Mouse (Mus musculus) small intestine, adult 2 months (tissue): ENCODE results near the gene Atf6. TPM values are rescaled to one million over a fixed set of nuclear protein-coding genes. Genes with fewer than 3 reads are reported as not detected.

Experiments used
- H3K27ac ChIP-seq: fragments of 200-500 bp; 2 replicates; pipeline ENCODE4 v1.5.1; 2012; ENCODE audit warnings: low read depth, low read length, control low read depth, inconsistent platforms; ENCODE audit not compliant: insufficient read depth
- H3K27me3 ChIP-seq: fragments of 200-500 bp; 2 replicates; pipeline ENCODE4 v1.6.1; 2012; ENCODE audit warnings: mild to moderate bottlenecking, moderate library complexity, low read length, inconsistent platforms; ENCODE audit not compliant: control insufficient read depth, insufficient read depth
- H3K36me3 ChIP-seq: fragments of 200-500 bp; 2 replicates; pipeline ENCODE4 v1.6.1; 2012; ENCODE audit warnings: mild to moderate bottlenecking, low read length, control low read depth, inconsistent platforms; ENCODE audit not compliant: control insufficient read depth, insufficient read depth
- H3K4me1 ChIP-seq: fragments of 200-500 bp; 2 replicates; pipeline ENCODE4 v1.6.1; 2012; ENCODE audit warnings: low read length, inconsistent platforms, mixed read lengths; ENCODE audit not compliant: control insufficient read depth, insufficient read depth, insufficient read length
- H3K4me3 ChIP-seq: fragments of 200-500 bp; 2 replicates; pipeline ENCODE4 v1.5.1; 2012; ENCODE audit warnings: low read depth, mild to moderate bottlenecking, control low read depth, inconsistent platforms, low read length, moderate library complexity
- CTCF ChIP-seq: fragments of 200-500 bp; IDR thresholded peaks from 2 replicates; pipeline ENCODE4 v1.5.1; 2012; ENCODE audit warnings: low read depth, mild to moderate bottlenecking, control low read depth, inconsistent platforms, low read length, moderate library complexity, mixed read lengths; ENCODE audit not compliant: insufficient replicate concordance, insufficient read length; ENCODE audit errors: extremely low read depth
- POLR2A ChIP-seq: fragments of 200-500 bp; IDR thresholded peaks from 2 replicates; pipeline ENCODE4 v1.6.1; 2012; ENCODE audit warnings: low read depth, mild to moderate bottlenecking, control low read depth, inconsistent platforms, low read length, moderate library complexity
- WGBS: fragments of 180-500 bp; shearing (Covaris S2); methylation state at CpG from one replicate; pipeline ENCODE4 v1.1.7; 2018; 5-methylcytosine and 5-hydroxymethylcytosine counted together
- polyA plus RNA-seq: library from polyadenylated mRNA; depleted of rRNA; stranded (reverse); fragments of >200 nt; gene quantifications from 2 replicates; pipeline ENCODE4 v1.2.3, GENCODE M21; 2012

Atf6 gene
- polyA plus RNA-seq, 1 experiment = 8.4 TPM

- no peak overlapping the region for H3K4me3 ChIP-seq
- WGBS = 76% methylated on average over 4 of the region's 4 CpGs
- no peak for TF ChIP-seq POLR2A
- no peak for TF ChIP-seq CTCF
Measured at GRCm38 (mm10) chr1:170704911-170705594, 162.5 kb downstream of the Atf6 start.

DNA sequence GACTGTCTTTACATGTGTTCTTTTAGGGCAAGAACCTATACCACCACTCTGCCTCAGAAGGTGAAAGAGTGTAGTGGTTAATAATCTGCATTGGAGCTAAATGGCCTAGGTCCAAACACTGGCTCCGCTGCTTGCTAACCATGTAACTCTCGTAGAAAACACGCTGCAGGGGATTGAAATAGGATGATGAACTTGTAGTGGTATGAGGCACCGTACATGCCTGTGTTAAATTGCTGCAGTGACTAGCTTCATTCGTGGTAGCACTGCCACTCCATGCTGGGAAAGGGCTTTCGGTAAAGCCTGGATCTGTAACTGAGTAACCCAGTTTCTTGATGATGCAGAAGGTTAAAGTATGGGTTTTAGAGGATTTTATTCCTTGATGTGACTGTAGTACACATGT, 163.5 kb downstream of the Atf6 start:
- no peaks in the 10 kb centered on the region for H3K4me1 ChIP-seq
- H3K36me3 ChIP-seq = peaks cover 11% of the 10 kb centered on the region
- no peak for TF ChIP-seq POLR2A
- no peak for TF ChIP-seq CTCF
- no peaks in the 10 kb centered on the region for H3K27me3 ChIP-seq
- no peak overlapping the region for H3K27ac ChIP-seq
- no peak overlapping the region for H3K4me3 ChIP-seq
- 93% methylated on average over 6 of the region's 6 CpGs for WGBS

More at GRCm38 (mm10) chr1:170704911-170705594, 162.5 kb downstream of the Atf6 start:
- H3K4me1 ChIP-seq = no peaks in the 10 kb centered on the region
- H3K27ac ChIP-seq = no peak overlapping the region
- H3K27me3 ChIP-seq = no peaks in the 10 kb centered on the region
- H3K36me3 ChIP-seq = peaks cover 14% of the 10 kb centered on the region

GRCm38 (mm10) chr1:170702958-170703357, 164.6 kb downstream of the Atf6 start:
- Histone ChIP-seq H3K27me3 (no peaks in the 10 kb centered on the region), H3K4me3 (no peak overlapping the region), H3K36me3 (peaks cover 5% of the 10 kb centered on the region), H3K27ac (no peak overlapping the region), H3K4me1 (no peaks in the 10 kb centered on the region)
- TF ChIP-seq CTCF (no peak), POLR2A (no peak)
- WGBS = 77% methylated on average over 6 of the region's 6 CpGs

GRCm38 (mm10) chr1:170702263-170702662, 165.3 kb downstream of the Atf6 start:
- Histone ChIP-seq H3K27ac (no peak overlapping the region; the same call in 1 of the 2 replicates), H3K4me3 (no peak overlapping the region), H3K27me3 (no peaks in the 10 kb centered on the region), H3K36me3 (no peaks in the 10 kb centered on the region), H3K4me1 (no peaks in the 10 kb centered on the region)
- 82% methylated on average over 2 of the region's 2 CpGs for WGBS
- no peak for TF ChIP-seq POLR2A
- no peak for TF ChIP-seq CTCF

GRCm38 (mm10) chr1:170701582-170701981, 166.0 kb downstream of the Atf6 start:
- TF ChIP-seq CTCF (no peak), POLR2A (no peak)
- no peaks in the 10 kb centered on the region for H3K36me3 ChIP-seq
- no peaks in the 10 kb centered on the region for H3K27me3 ChIP-seq
- H3K4me1 ChIP-seq = no peaks in the 10 kb centered on the region
- 77% methylated on average over 8 of the region's 8 CpGs for WGBS
- H3K27ac ChIP-seq = no peak overlapping the region
- H3K4me3 ChIP-seq = no peak overlapping the region

- no peaks in the 10 kb centered on the region for H3K36me3 ChIP-seq
- H3K4me3 ChIP-seq = no peak overlapping the region
- H3K27me3 ChIP-seq = no peaks in the 10 kb centered on the region
- H3K4me1 ChIP-seq = no peaks in the 10 kb centered on the region
- H3K27ac ChIP-seq = no peak overlapping the region
- TF ChIP-seq POLR2A (no peak), CTCF (no peak)
- WGBS = 83% methylated on average over 3 of the region's 3 CpGs
Measured at GRCm38 (mm10) chr1:170701178-170701577, 166.4 kb downstream of the Atf6 start.

GRCm38 (mm10) chr1:170700496-170701027, 167.0 kb downstream of the Atf6 start:
- no peaks in the 10 kb centered on the region for H3K4me1 ChIP-seq
- no peaks in the 10 kb centered on the region for H3K36me3 ChIP-seq
- no peaks in the 10 kb centered on the region for H3K27me3 ChIP-seq
- 78% methylated on average over 3 of the region's 3 CpGs for WGBS
- TF ChIP-seq POLR2A = no peak
- no peak for TF ChIP-seq CTCF
- H3K27ac ChIP-seq = no peak overlapping the region
- no peak overlapping the region for H3K4me3 ChIP-seq
